Mouse (Mus musculus): ENCODE data around the gene Kcnip2. TPM values are rescaled to one million over a fixed set of nuclear protein-coding genes. Genes with fewer than 3 reads are reported as not detected.

Kcnip2 gene
- total and polyA plus RNA-seq, 3 experiments = not detected

DNA sequence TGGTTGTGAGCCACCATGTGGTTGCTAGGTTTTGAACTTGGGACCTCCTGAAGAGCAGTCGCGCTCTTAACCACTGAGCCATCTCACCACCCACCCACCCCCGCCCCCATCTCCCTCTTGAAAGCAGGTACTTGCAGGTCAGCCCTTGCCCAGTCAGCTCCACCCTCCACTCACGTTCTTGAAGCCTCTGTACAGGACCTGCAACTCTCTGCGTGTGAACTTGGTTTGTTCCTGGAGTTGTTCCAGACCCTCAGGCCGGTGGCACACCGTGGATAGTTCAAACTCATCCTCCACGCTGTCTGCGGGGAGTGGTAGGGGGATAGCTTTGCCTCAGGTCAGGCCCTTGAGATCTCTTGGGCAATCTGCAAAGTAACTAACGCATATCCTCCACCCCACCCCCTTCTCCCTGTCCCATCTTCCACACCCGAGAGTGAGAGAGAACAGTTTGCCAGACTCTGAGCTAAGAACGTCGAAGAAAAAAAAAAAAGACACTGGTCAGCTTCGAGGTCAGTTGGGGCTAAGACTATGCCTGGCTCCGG, 20.4 kb downstream of the Kcnip2 start:
- H3K4me1 ChIP-seq (ENCODE audit: control insufficient read depth in 1 of 2, insufficient read depth in 2 of 2) = peaks cover 4 to 27% of the 10 kb centered on the region in 2 experiments; a peak in 3 of 4 replicates
- in situ Hi-C loops (cut with MboI; ENCODE audit: low pct_ligation_motif_present, low pct_unique_long_range_greater_than_20kb, low sequenced_read_pairs) = no loop called here
- H3K27ac ChIP-seq (ENCODE audit: insufficient read depth, low read depth) = no peak overlapping the region
- H3K27me3 ChIP-seq (replicated peaks) = no peaks in the 10 kb centered on the region
- no peak overlapping the region for H3K4me3 ChIP-seq (replicated peaks in 1 of 3; ENCODE audit: low read depth in 2 of 3, low read length in 2 of 3, poor library complexity in 1 of 3)
- DNase-seq (ENCODE audit: extremely low read depth) = no peak
- dilution Hi-C loops (cut with MboI; ENCODE audit: extremely low pct_ligation_motif_present, extremely low pct_unique_long_range_greater_than_20kb, low sequenced_read_pairs) = no loop called here
- no peaks in the 10 kb centered on the region for H3K79me2 ChIP-seq (replicated peaks; ENCODE audit: control insufficient read depth, extremely low read depth, insufficient read depth, poor library complexity, severe bottlenecking)
- no peak overlapping the region for H3K9ac ChIP-seq (ENCODE audit: insufficient read depth, low read depth)
- no peaks in the 10 kb centered on the region for H3K36me3 ChIP-seq (replicated peaks in 1 of 2; ENCODE audit: control insufficient read depth in 1 of 2, insufficient read depth in 1 of 2, low read length in 1 of 2)
- TF ChIP-seq MAX (IDR thresholded peaks at IDR 0.05; ENCODE audit: low read length) (no peak), TBP (conservative IDR thresholded peaks at IDR 0.05; ENCODE audit: low read depth, low read length) (no peak), GABPA (IDR thresholded peaks at IDR 0.05; ENCODE audit: insufficient replicate concordance, low read depth, low read length) (no peak), MAZ (IDR thresholded peaks at IDR 0.05; ENCODE audit: low read depth, low read length) (no peak), RCOR1 (conservative IDR thresholded peaks at IDR 0.05; ENCODE audit: low read depth, low read length) (no peak), EP300 (IDR thresholded peaks at IDR 0.05; ENCODE audit: low read length) (no peak)
- H3K4me2 ChIP-seq (ENCODE audit: insufficient read depth, low read depth, poor library complexity, severe bottlenecking) = no peak overlapping the region
- peaks cover 10% of the 10 kb centered on the region for H3K9me3 ChIP-seq (replicated peaks; ENCODE audit: low read length)

- in situ Hi-C loops (cut with MboI; ENCODE audit: low pct_ligation_motif_present, low pct_unique_long_range_greater_than_20kb, low sequenced_read_pairs) = no loop called here
Measured at GRCm38 (mm10) chr19:45794718-45795117, 21.1 kb downstream of the Kcnip2 start.

DNA sequence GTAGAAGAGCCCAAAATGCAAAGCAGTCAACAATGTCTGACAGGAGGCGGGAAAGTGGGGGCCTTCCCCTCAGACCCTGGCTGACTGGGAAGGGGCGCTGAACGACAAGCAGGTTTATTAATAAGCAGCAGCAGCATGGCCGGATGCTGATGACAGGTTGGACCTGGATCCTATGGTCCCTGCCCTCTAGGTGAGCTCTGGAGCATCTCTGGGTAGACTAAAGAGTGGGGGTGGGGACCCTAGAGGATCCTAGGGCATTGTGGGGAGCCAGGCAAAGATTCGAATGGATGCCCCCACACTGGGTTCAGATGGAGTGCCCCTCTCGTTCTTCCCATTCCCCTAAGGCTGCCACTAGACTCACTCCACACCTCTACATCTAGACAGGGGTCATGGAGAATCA, 23.5 kb downstream of the Kcnip2 start:
- no peak for DNase-seq (ENCODE audit: extremely low read depth)
- Histone ChIP-seq H3K9me3 (replicated peaks; ENCODE audit: low read length) (no peaks in the 10 kb centered on the region), H3K27me3 (replicated peaks) (no peaks in the 10 kb centered on the region), H3K9ac (ENCODE audit: insufficient read depth, low read depth) (no peak overlapping the region), H3K4me2 (ENCODE audit: insufficient read depth, low read depth, poor library complexity, severe bottlenecking) (no peak overlapping the region), H3K4me3 (replicated peaks in 1 of 3; ENCODE audit: low read depth in 2 of 3, low read length in 2 of 3, poor library complexity in 1 of 3) (no peak overlapping the region), H3K79me2 (replicated peaks; ENCODE audit: control insufficient read depth, extremely low read depth, insufficient read depth, poor library complexity, severe bottlenecking) (no peaks in the 10 kb centered on the region), H3K27ac (ENCODE audit: insufficient read depth, low read depth) (no peak overlapping the region), H3K4me1 (ENCODE audit: control insufficient read depth in 1 of 2, insufficient read depth in 2 of 2) (peaks cover 4 to 37% of the 10 kb centered on the region in 2 experiments; a peak in 3 of 4 replicates), H3K36me3 (replicated peaks in 1 of 2; ENCODE audit: control insufficient read depth in 1 of 2, insufficient read depth in 1 of 2, low read length in 1 of 2) (no peaks in the 10 kb centered on the region)
- no peak for TF ChIP-seq GABPA (IDR thresholded peaks at IDR 0.05; ENCODE audit: insufficient replicate concordance, low read depth, low read length)
- TF ChIP-seq POLR2A (IDR thresholded peaks at IDR 0.05; ENCODE audit: low read depth, low read length) = no peak
- TF ChIP-seq UBTF (IDR thresholded peaks at IDR 0.05; ENCODE audit: low read depth, low read length) = no peak
- no peak for TF ChIP-seq POLR2AphosphoS2 (IDR thresholded peaks at IDR 0.05; ENCODE audit: low read depth, low read length)
- TF ChIP-seq E2F4 (IDR thresholded peaks at IDR 0.05; ENCODE audit: insufficient replicate concordance, low read depth, low read length) = no peak
- TF ChIP-seq ETS1 (conservative IDR thresholded peaks at IDR 0.05; ENCODE audit: low read depth, low read length) = no peak
- dilution Hi-C loops (cut with MboI; ENCODE audit: extremely low pct_ligation_motif_present, extremely low pct_unique_long_range_greater_than_20kb, low sequenced_read_pairs) (no loop called here), in situ Hi-C loops (cut with MboI; ENCODE audit: low pct_ligation_motif_present, low pct_unique_long_range_greater_than_20kb, low sequenced_read_pairs) (no loop called here)

More at GRCm38 (mm10) chr19:45794718-45795117, 21.1 kb downstream of the Kcnip2 start:
- H3K4me1 ChIP-seq (ENCODE audit: control insufficient read depth in 1 of 2, insufficient read depth in 2 of 2) = peaks cover 4 to 31% of the 10 kb centered on the region in 2 experiments; a peak in 3 of 4 replicates
- H3K9me3 ChIP-seq (replicated peaks; ENCODE audit: low read length) = peaks cover 4% of the 10 kb centered on the region
- no peaks in the 10 kb centered on the region for H3K79me2 ChIP-seq (replicated peaks; ENCODE audit: control insufficient read depth, extremely low read depth, insufficient read depth, poor library complexity, severe bottlenecking)
- no peaks in the 10 kb centered on the region for H3K27me3 ChIP-seq (replicated peaks)
- H3K27ac ChIP-seq (ENCODE audit: insufficient read depth, low read depth) = no peak overlapping the region
- no peaks in the 10 kb centered on the region for H3K36me3 ChIP-seq (replicated peaks in 1 of 2; ENCODE audit: control insufficient read depth in 1 of 2, insufficient read depth in 1 of 2, low read length in 1 of 2)
- no peak overlapping the region for H3K4me2 ChIP-seq (ENCODE audit: insufficient read depth, low read depth, poor library complexity, severe bottlenecking)
- TF ChIP-seq EP300 (IDR thresholded peaks at IDR 0.05; ENCODE audit: low read length) (no peak), KAT2A (IDR thresholded peaks at IDR 0.05; ENCODE audit: insufficient replicate concordance, low read length) (no peak), BHLHE40 (IDR thresholded peaks at IDR 0.05; ENCODE audit: low read depth, low read length) (no peak), CHD2 (IDR thresholded peaks at IDR 0.05; ENCODE audit: low read length) (no peak), MAZ (IDR thresholded peaks at IDR 0.05; ENCODE audit: low read depth, low read length) (no peak)
- H3K9ac ChIP-seq (ENCODE audit: insufficient read depth, low read depth) = no peak overlapping the region
- dilution Hi-C loops (cut with MboI; ENCODE audit: extremely low pct_ligation_motif_present, extremely low pct_unique_long_range_greater_than_20kb, low sequenced_read_pairs) = no loop called here
- H3K4me3 ChIP-seq (replicated peaks in 1 of 3; ENCODE audit: low read depth in 2 of 3, low read length in 2 of 3, poor library complexity in 1 of 3) = no peak overlapping the region
- no peak for DNase-seq (ENCODE audit: extremely low read depth)
